Mouse (Mus musculus) forebrain, embryonic 12.5 days (tissue): Measurements from ENCODE around the gene Olfr1217. TPM values are rescaled to one million over a fixed set of nuclear protein-coding genes. Genes with fewer than 3 reads are reported as not detected.
"Not testable (repeated sequence)": the region's sequence is repeated elsewhere in the genome, so short reads cannot be mapped to it uniquely, and the experiment has no call there.

Source experiments
- ATAC-seq: fragments of 200-750 bp; cut with Nextera tagmentation; 2 replicates; pipeline ENCODE4 v1.8.0; 2017; ENCODE audit warnings: moderate TSS enrichment; ENCODE audit not compliant: low FRiP score
- H3K27ac ChIP-seq: fragments of 300-500 bp; sonication (generic); 2 replicates; pipeline ENCODE4 v1.5.1; 2016; ENCODE audit warnings: mild to moderate bottlenecking
- H3K27me3 ChIP-seq: fragments of 300-500 bp; sonication (generic); 2 replicates; pipeline ENCODE4 v1.6.1; 2016; ENCODE audit warnings: mild to moderate bottlenecking
- H3K36me3 ChIP-seq: fragments of 300-500 bp; sonication (generic); replicated peaks from 2 replicates; pipeline ENCODE4 v1.6.1; 2016; ENCODE audit warnings: mild to moderate bottlenecking
- H3K4me1 ChIP-seq: fragments of 300-500 bp; sonication (generic); 2 replicates; pipeline ENCODE4 v1.6.1; 2016
- H3K4me2 ChIP-seq: fragments of 300-500 bp; sonication (generic); 2 replicates; pipeline ENCODE4 v1.6.1; 2016; ENCODE audit warnings: mild to moderate bottlenecking, moderate library complexity
- H3K4me3 ChIP-seq: fragments of 300-500 bp; sonication (generic); replicated peaks from 2 replicates; pipeline ENCODE4 v1.5.1; 2016; ENCODE audit warnings: mild to moderate bottlenecking
- H3K9ac ChIP-seq: fragments of 300-500 bp; sonication (generic); 2 replicates; pipeline ENCODE4 v1.6.1; 2016; ENCODE audit warnings: mild to moderate bottlenecking
- H3K9me3 ChIP-seq: fragments of 300-500 bp; sonication (generic); 2 replicates; pipeline ENCODE4 v1.6.1; 2016
- WGBS: fragments of 180-500 bp; shearing (Covaris S2); methylation state at CpG from one replicate; pipeline ENCODE4 v1.1.7; 2016; 5-methylcytosine and 5-hydroxymethylcytosine counted together
- polyA plus RNA-seq: library from polyadenylated mRNA; unstranded; fragments of >200 nt; fragmentation: Nextera tagmentation; extraction: Ambion mirVana; gene quantifications from 2 replicates; pipeline ENCODE4 v1.2.1, GENCODE M21; 2016

Olfr1217 gene
- not detected in 2 replicates for polyA plus RNA-seq

GRCm38 (mm10) chr2:89031965-89032364 lies at the start of gene Olfr1217:
TSS of gene Olfr1217 (minus strand) at chr2:89032065.
- Histone ChIP-seq H3K27ac (no peak within 1 kb of the TSS), H3K9ac (no peak within 1 kb of the TSS), H3K27me3 (no peaks in the 10 kb centered on the region), H3K4me2 (no peak within 1 kb of the TSS), H3K9me3 (no peaks in the 10 kb centered on the region), H3K4me1 (no peaks in the 10 kb centered on the region), H3K36me3 (no peaks in the 10 kb centered on the region), H3K4me3 (no peak within 1 kb of the TSS)
- WGBS, result 81% methylated on average over 2 of the region's 2 CpGs
- ATAC-seq, result no peak

GRCm38 (mm10) chr2:89081487-89081886 lies 49.6 kb upstream of the Olfr1217 start:
- Histone ChIP-seq H3K4me2 (no peak overlapping the region), H3K36me3 (no peaks in the 10 kb centered on the region), H3K9me3 (no peaks in the 10 kb centered on the region), H3K4me1 (no peaks in the 10 kb centered on the region), H3K27me3 (no peaks in the 10 kb centered on the region), H3K27ac (no peak overlapping the region), H3K9ac (no peak overlapping the region), H3K4me3 (no peak overlapping the region)
- no peak for ATAC-seq

- no peak within 1 kb of the TSS for H3K4me2 ChIP-seq
- H3K27me3 ChIP-seq, result no peaks in the 10 kb centered on the region
- no peaks in the 10 kb centered on the region for H3K4me1 ChIP-seq
- H3K9me3 ChIP-seq, result no peaks in the 10 kb centered on the region
- no peak within 1 kb of the TSS for H3K4me3 ChIP-seq
- H3K27ac ChIP-seq, result no peak within 1 kb of the TSS
- ATAC-seq, result no peak
- H3K36me3 ChIP-seq, result no peaks in the 10 kb centered on the region
- no peak within 1 kb of the TSS for H3K9ac ChIP-seq
Measured at GRCm38 (mm10) chr2:89061087-89061486, 29.2 kb upstream of the Olfr1217 start, which contains the start of gene Olfr1218. TSS of gene Olfr1218 (minus strand) at chr2:89061187.

- H3K4me1 ChIP-seq, H3K27me3 ChIP-seq, H3K9me3 ChIP-seq, H3K9ac ChIP-seq, H3K4me2 ChIP-seq, H3K27ac ChIP-seq, ATAC-seq, H3K36me3 ChIP-seq, H3K4me3 ChIP-seq: not testable (repeated sequence)
- 75% methylated on average over 3 of the region's 3 CpGs for WGBS
Measured at GRCm38 (mm10) chr2:89021436-89021835, 10.4 kb downstream of the Olfr1217 start.

GRCm38 (mm10) chr2:89018240-89018639 lies 13.6 kb downstream of the Olfr1217 start, which contains the start of gene Olfr1216:
TSS of gene Olfr1216 (minus strand) at chr2:89018340.
- no peak for ATAC-seq
- no peak within 1 kb of the TSS for H3K4me3 ChIP-seq
- H3K4me2 ChIP-seq, result no peak within 1 kb of the TSS
- no peaks in the 10 kb centered on the region for H3K27me3 ChIP-seq
- no peaks in the 10 kb centered on the region for H3K4me1 ChIP-seq
- no peaks in the 10 kb centered on the region for H3K9me3 ChIP-seq
- no peaks in the 10 kb centered on the region for H3K36me3 ChIP-seq
- no peak within 1 kb of the TSS for H3K27ac ChIP-seq
- H3K9ac ChIP-seq, result no peak within 1 kb of the TSS
- WGBS, result 77% methylated on average over 1 of the region's 1 CpGs

- H3K9me3 ChIP-seq, result no peaks in the 10 kb centered on the region
- no peak within 1 kb of the TSS for H3K4me2 ChIP-seq
- H3K27me3 ChIP-seq, result no peaks in the 10 kb centered on the region
- no peaks in the 10 kb centered on the region for H3K4me1 ChIP-seq
- no peak within 1 kb of the TSS for H3K9ac ChIP-seq
- H3K27ac ChIP-seq, result no peak within 1 kb of the TSS
- H3K36me3 ChIP-seq, result no peaks in the 10 kb centered on the region
- no peak for ATAC-seq
- H3K4me3 ChIP-seq, result no peak within 1 kb of the TSS
- 77% methylated on average over 2 of the region's 2 CpGs for WGBS
Measured at GRCm38 (mm10) chr2:89006873-89007272, 25.0 kb downstream of the Olfr1217 start, which contains the start of gene Olfr1215. TSS of gene Olfr1215 (minus strand) at chr2:89006973.

- Histone ChIP-seq H3K4me2 (no peak within 1 kb of the TSS), H3K27ac (no peak within 1 kb of the TSS), H3K27me3 (no peaks in the 10 kb centered on the region), H3K4me3 (no peak within 1 kb of the TSS), H3K4me1 (no peaks in the 10 kb centered on the region), H3K36me3 (no peaks in the 10 kb centered on the region), H3K9ac (no peak within 1 kb of the TSS), H3K9me3 (no peaks in the 10 kb centered on the region)
- WGBS, result 88% methylated on average over 1 of the region's 1 CpGs
- no peak for ATAC-seq
Measured at GRCm38 (mm10) chr2:88992553-88992952, 39.3 kb downstream of the Olfr1217 start, which contains the start of gene Olfr1214. TSS of gene Olfr1214 (minus strand) at chr2:88992653.

- H3K36me3 ChIP-seq, result no peaks in the 10 kb centered on the region
- H3K4me1 ChIP-seq, result no peaks in the 10 kb centered on the region
- H3K4me2 ChIP-seq, result no peak within 1 kb of the TSS
- no peaks in the 10 kb centered on the region for H3K27me3 ChIP-seq
- no peaks in the 10 kb centered on the region for H3K9me3 ChIP-seq
- no peak for ATAC-seq
- 90% methylated on average over 1 of the region's 1 CpGs for WGBS
- no peak within 1 kb of the TSS for H3K27ac ChIP-seq
- H3K9ac ChIP-seq, result no peak within 1 kb of the TSS
- H3K4me3 ChIP-seq, result no peak within 1 kb of the TSS
Measured at GRCm38 (mm10) chr2:88980181-88980580, 51.7 kb downstream of the Olfr1217 start, which contains the start of gene Gm13762. TSS of gene Gm13762 (minus strand) at chr2:88980281.

Other genes with a start within 250 kb of the Olfr1217 start
- gene Olfr1201, start 239.0 kb downstream of the Olfr1217 start, polyA plus RNA-seq, result not detected in 2 replicates
- gene Olfr1202, start 217.6 kb downstream of the Olfr1217 start, polyA plus RNA-seq, result not detected in 2 replicates
- not detected in 2 replicates for gene Olfr1205, start 202.3 kb downstream of the Olfr1217 start, polyA plus RNA-seq
- not detected in 2 replicates for gene Olfr1204, start 182.8 kb downstream of the Olfr1217 start, polyA plus RNA-seq
- not detected in 2 replicates for gene Olfr1206, start 168.8 kb downstream of the Olfr1217 start, polyA plus RNA-seq
- not detected in 2 replicates for gene Olfr1208, start 129.8 kb downstream of the Olfr1217 start, polyA plus RNA-seq
- gene Olfr1209, start 116.9 kb downstream of the Olfr1217 start, polyA plus RNA-seq, result not detected in 2 replicates
- gene Olfr1211, start 94.0 kb downstream of the Olfr1217 start, polyA plus RNA-seq, result not detected in 2 replicates
- not detected in 2 replicates for gene Olfr1212, start 78.1 kb downstream of the Olfr1217 start, polyA plus RNA-seq
- not detected in 2 replicates for gene Gm13762, start 51.8 kb downstream of the Olfr1217 start, polyA plus RNA-seq
- gene Olfr1214, start 39.4 kb downstream of the Olfr1217 start, polyA plus RNA-seq, result not detected in 2 replicates
- not detected in 2 replicates for gene Olfr1215, start 25.1 kb downstream of the Olfr1217 start, polyA plus RNA-seq
- gene Olfr1216, start 13.7 kb downstream of the Olfr1217 start, polyA plus RNA-seq, result not detected in 2 replicates
- gene Olfr1218, start 29.1 kb upstream of the Olfr1217 start, polyA plus RNA-seq, result not detected in 2 replicates
- not detected in 2 replicates for gene Olfr1219, start 51.4 kb upstream of the Olfr1217 start, polyA plus RNA-seq
- not detected in 2 replicates for gene Olfr1220, start 74.8 kb upstream of the Olfr1217 start, polyA plus RNA-seq
- not detected in 2 replicates for gene Olfr1221, start 85.2 kb upstream of the Olfr1217 start, polyA plus RNA-seq
- not detected in 2 replicates for gene Olfr1222, start 101.0 kb upstream of the Olfr1217 start, polyA plus RNA-seq
- gene Olfr1223, start 119.5 kb upstream of the Olfr1217 start, polyA plus RNA-seq, result not detected in 2 replicates
- gene Olfr1224-ps1, start 132.0 kb upstream of the Olfr1217 start, polyA plus RNA-seq, result not detected in 2 replicates
- gene Olfr1225, start 142.6 kb upstream of the Olfr1217 start, polyA plus RNA-seq, result not detected in 2 replicates
- not detected in 2 replicates for gene Olfr1226, start 168.0 kb upstream of the Olfr1217 start, polyA plus RNA-seq
- not detected in 2 replicates for gene Olfr1228, start 222.0 kb upstream of the Olfr1217 start, polyA plus RNA-seq